Mouse (Mus musculus): ENCODE measurements at regions not wholly inside any gene's neighbourhood (a gene's known extent, or its start where the extent isn't known, plus 50 kb on each side); places are given as distances from the start of the nearest gene placed in this dataset.

- TF ChIP-seq HCFC1 (IDR thresholded peaks at IDR 0.05; ENCODE audit: borderline replicate concordance, insufficient read depth, low read length) (no peak), ZNF384 (IDR thresholded peaks at IDR 0.05; ENCODE audit: low read depth, low read length) (no peak), ZC3H11A (IDR thresholded peaks at IDR 0.05; ENCODE audit: borderline replicate concordance, low read depth, low read length) (no peak)
Observed at GRCm38 (mm10) chr3:102610970-102611369, 123.4 kb upstream of the Tspan2 start.

Data from ES-E14 (cell line).